Mouse (Mus musculus) bone marrow macrophage, adult 2 months (primary cell): ENCODE results near the gene Cyp8b1. TPM values are rescaled to one million over a fixed set of nuclear protein-coding genes. Genes with fewer than 3 reads are reported as not detected.

Source experiments
- H3K27ac ChIP-seq: 2 replicates; pipeline ENCODE4 v1.5.1; 2012; ENCODE audit warnings: low read depth, low read length; ENCODE audit not compliant: insufficient read depth
- H3K4me1 ChIP-seq: 2 replicates; pipeline ENCODE4 v1.6.1; 2012; ENCODE audit warnings: low read length; ENCODE audit not compliant: control insufficient read depth, insufficient read depth
- H3K4me3 ChIP-seq: 2 replicates; pipeline ENCODE4 v1.5.1; 2012; ENCODE audit warnings: mild to moderate bottlenecking, low read length, moderate library complexity; ENCODE audit not compliant: insufficient read depth
- CTCF ChIP-seq: IDR thresholded peaks from 2 replicates; pipeline ENCODE4 v1.5.1; 2012; ENCODE audit warnings: low read depth, mild to moderate bottlenecking, low read length, moderate library complexity
- POLR2A ChIP-seq: IDR thresholded peaks from 2 replicates; pipeline ENCODE4 v1.6.1; 2012; ENCODE audit warnings: mild to moderate bottlenecking, low read depth, low read length, borderline replicate concordance
- polyA plus RNA-seq: library from polyadenylated mRNA; stranded (reverse); fragments of >200 nt; gene quantifications from 2 replicates; pipeline ENCODE4 v1.2.4, GENCODE M21; 2012; ENCODE audit not compliant: missing spikeins, insufficient read depth, insufficient read length

Cyp8b1 gene
- polyA plus RNA-seq, 1 experiment = not detected

GRCm38 (mm10) chr9:121923443-121923842, 7.3 kb upstream of the Cyp8b1 start:
- Histone ChIP-seq H3K4me3 (no peak overlapping the region), H3K4me1 (peaks cover 18% of the 10 kb centered on the region), H3K27ac (no peak overlapping the region)
- TF ChIP-seq CTCF (no peak), POLR2A (no peak)

GRCm38 (mm10) chr9:121919027-121919501, 3.0 kb upstream of the Cyp8b1 start:
- H3K4me1 ChIP-seq = peaks cover 16% of the 10 kb centered on the region
- no peak overlapping the region for H3K4me3 ChIP-seq
- H3K27ac ChIP-seq = no peak overlapping the region
- TF ChIP-seq POLR2A = no peak
- no peak for TF ChIP-seq CTCF

GRCm38 (mm10) chr9:121915056-121915455, 1.0 kb downstream of the Cyp8b1 start:
- H3K4me1 ChIP-seq = peaks cover 18% of the 10 kb centered on the region
- no peak overlapping the region for H3K4me3 ChIP-seq
- H3K27ac ChIP-seq = no peak overlapping the region
- no peak for TF ChIP-seq CTCF
- no peak for TF ChIP-seq POLR2A

GRCm38 (mm10) chr9:121914226-121914757, 1.8 kb downstream of the Cyp8b1 start:
- TF ChIP-seq CTCF (no peak), POLR2A (no peak)
- no peak overlapping the region for H3K27ac ChIP-seq
- H3K4me3 ChIP-seq = no peak overlapping the region
- peaks cover 22% of the 10 kb centered on the region for H3K4me1 ChIP-seq

DNA sequence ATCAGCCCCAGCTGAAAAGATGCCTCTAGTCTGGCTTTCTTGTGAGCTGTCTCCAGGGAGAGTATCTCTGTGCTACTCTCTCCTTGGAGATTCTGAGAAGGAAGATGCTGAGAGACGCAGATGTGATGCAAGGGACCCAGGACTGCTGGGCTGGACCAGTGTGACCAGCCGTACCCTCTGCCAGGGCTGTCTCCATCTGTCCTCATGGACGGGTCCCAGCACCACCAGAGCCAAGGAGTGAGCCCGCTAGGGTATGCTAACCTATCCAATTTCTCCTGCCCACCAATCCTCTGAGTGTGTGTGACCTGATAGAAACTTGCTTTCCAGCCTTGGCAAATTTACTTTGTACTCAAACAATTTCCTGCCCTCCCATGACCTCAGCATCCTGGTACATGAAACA, 3.3 kb downstream of the Cyp8b1 start:
- no peak overlapping the region for H3K4me3 ChIP-seq
- H3K27ac ChIP-seq = no peak overlapping the region
- no peak for TF ChIP-seq POLR2A
- TF ChIP-seq CTCF = no peak
- H3K4me1 ChIP-seq = peaks cover 15% of the 10 kb centered on the region

DNA sequence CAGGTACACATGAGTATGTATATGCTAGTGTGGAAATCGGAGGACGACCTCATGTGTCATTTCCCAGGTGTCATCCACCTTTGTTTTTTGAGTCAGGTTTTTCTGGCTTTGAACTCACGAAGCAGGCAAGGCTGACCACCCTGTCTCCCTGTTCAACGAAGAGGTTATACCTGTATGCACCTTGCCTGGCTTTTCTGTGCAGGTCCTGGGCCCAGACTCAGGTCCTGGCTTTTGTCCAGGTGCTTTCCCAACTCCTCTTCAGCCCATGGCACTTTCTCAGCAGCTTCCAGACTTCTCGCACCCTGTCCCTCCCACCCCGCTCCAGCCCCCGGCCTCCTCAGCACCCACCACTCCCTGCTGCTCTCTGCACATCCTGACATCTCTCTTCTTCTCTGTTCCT, 4.9 kb downstream of the Cyp8b1 start:
- no peak for TF ChIP-seq POLR2A
- TF ChIP-seq CTCF = no peak
- H3K4me1 ChIP-seq = peaks cover 15% of the 10 kb centered on the region
- no peak overlapping the region for H3K27ac ChIP-seq
- no peak overlapping the region for H3K4me3 ChIP-seq

- no peak overlapping the region for H3K27ac ChIP-seq
- TF ChIP-seq CTCF (no peak), POLR2A (no peak)
- H3K4me1 ChIP-seq = peaks cover 21% of the 10 kb centered on the region
- H3K4me3 ChIP-seq = no peak overlapping the region
Observed at GRCm38 (mm10) chr9:121909635-121910034, 6.5 kb downstream of the Cyp8b1 start.

GRCm38 (mm10) chr9:121908321-121908720, 7.8 kb downstream of the Cyp8b1 start:
- Histone ChIP-seq H3K4me1 (peaks cover 26% of the 10 kb centered on the region), H3K4me3 (no peak overlapping the region), H3K27ac (no peak overlapping the region)
- no peak for TF ChIP-seq POLR2A
- no peak for TF ChIP-seq CTCF

DNA sequence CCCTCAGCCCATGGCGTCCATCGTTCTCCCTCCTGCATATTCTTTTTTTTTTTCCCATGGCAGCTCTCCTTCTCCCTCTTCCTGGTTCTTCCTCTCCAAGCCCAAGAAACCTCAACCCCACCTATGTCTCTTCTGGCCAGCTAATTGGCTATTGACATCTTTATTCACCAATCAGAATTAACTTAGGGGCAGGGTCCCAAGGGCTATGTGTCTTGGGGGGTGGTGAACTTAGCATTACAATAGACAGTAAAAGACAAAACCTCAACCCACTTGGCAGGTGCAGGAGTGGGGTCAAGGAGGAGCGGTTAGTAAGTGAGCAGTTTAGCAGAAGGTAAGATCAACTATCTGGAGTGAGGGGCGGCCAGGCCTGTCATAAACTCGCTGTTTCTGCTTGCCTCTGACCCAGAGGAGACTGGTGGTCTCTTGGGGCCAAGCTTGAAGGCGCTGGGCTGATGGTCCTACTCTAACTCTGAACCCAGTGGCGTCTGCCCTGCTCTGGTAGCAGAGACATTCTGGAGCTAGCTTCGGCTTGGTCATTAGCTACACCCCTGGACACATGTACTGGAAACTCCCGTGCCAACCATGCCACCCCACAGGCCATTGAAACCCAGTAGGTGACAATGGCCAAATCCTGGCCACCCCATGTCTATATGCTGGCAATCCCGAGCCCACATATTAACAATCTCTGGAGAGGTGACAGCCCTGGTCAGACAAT, 8.6 kb downstream of the Cyp8b1 start:
- H3K27ac ChIP-seq = no peak overlapping the region
- peaks cover 27% of the 10 kb centered on the region for H3K4me1 ChIP-seq
- TF ChIP-seq POLR2A (no peak), CTCF (no peak)
- no peak overlapping the region for H3K4me3 ChIP-seq

- TF ChIP-seq CTCF (no peak), POLR2A (no peak)
- Histone ChIP-seq H3K4me1 (peaks cover 27% of the 10 kb centered on the region), H3K27ac (no peak overlapping the region), H3K4me3 (no peak overlapping the region)
Observed at GRCm38 (mm10) chr9:121906456-121906855, 9.6 kb downstream of the Cyp8b1 start.

DNA sequence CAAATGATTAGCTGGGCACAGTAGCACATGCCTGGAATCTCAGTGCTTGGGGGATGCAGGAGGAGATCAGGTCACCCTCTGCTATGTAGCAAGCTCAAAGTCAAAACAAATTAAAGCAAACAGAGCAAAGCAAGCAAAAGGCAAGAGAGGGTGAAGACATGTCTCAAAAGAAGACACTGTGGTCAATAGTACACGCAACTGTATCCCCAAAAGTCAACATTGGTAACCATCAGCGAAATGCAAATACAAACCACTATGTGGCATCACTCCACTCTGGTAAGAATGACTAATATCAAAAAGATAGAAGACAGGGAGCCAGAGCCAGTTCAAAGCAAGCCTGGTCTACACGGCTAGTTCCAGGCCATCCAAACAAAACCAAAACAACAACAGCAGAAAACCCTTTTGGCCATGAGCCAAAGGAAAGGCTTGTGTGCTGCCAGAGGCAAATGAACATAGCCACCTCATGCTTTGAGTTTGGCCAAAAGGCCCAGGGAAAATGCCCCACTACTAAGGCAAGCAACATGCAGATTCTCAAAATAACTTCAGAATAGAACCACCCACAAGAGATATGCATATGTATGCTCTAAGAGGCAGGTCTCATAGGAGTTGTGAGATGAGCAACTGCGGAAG, 10.4 kb downstream of the Cyp8b1 start:
- peaks cover 27% of the 10 kb centered on the region for H3K4me1 ChIP-seq
- TF ChIP-seq POLR2A (no peak), CTCF (no peak)

More for the DNA sequence above, 10.4 kb downstream of the Cyp8b1 start:
- Histone ChIP-seq H3K4me3 (no peak overlapping the region), H3K27ac (no peak overlapping the region)
